Mouse (Mus musculus) CD4-positive, CD25-positive, alpha-beta regulatory T cell (primary cell): Measurements from ENCODE around the gene Rxrb. TPM values are rescaled to one million over a fixed set of nuclear protein-coding genes. Genes with fewer than 3 reads are reported as not detected.

Source experiments
- polyA plus RNA-seq: library from polyadenylated mRNA; unstranded; fragments of 100-300 nt; shearing (Covaris generic); gene quantifications from one replicate; pipeline ENCODE4 v1.2.1, GENCODE M21; 2017

The Rxrb gene
- 72.5 TPM for polyA plus RNA-seq

DNA sequence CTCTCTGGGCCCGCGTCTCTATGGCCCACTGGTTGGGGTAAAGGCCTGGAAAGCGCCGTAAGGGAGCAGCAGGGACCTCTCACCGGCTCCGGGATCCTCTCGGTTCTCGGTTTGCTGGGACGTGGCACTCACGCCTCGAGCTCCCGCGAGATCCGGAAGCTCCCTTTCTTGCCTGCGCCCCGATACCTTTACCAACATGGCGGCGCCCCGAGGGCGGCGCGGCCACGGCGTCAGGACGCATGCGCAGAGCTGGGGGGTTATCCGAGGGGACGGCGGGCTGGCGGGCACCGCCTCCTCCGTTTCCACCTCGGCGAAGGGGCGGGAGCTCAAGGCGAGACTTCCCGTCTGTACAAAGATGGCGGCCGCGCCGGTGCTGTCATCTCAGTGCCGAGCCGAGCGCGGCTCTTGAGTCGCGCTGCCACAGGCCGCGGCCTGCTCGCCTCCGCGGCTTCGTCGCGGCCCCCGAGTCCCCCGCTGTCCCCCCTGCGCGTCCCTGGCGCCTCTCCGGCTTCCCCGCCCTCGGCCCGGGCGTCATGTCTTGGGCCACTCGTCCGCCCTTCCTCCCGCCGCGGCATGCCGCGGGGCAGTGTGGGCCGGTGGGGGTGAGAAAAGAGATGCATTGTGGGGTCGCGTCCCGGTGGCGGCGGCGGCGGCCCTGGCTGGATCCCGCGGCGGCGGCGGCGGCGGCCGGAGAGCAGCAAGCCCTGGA, at the start of gene Rxrb, which contains the start of gene Slc39a7:
Gene Rxrb (plus strand): TSS at position 348 of the 709 bp plus-strand sequence.
Gene Slc39a7 (minus strand): TSS at position 218 of the 709 bp plus-strand sequence.

GRCm38 (mm10) chr17:34000150-34000537, 31.5 kb upstream of the Rxrb start, which contains the start of gene H2-K1:
Gene H2-K1, minus strand, starts transcription at chr17:34000347.

DNA sequence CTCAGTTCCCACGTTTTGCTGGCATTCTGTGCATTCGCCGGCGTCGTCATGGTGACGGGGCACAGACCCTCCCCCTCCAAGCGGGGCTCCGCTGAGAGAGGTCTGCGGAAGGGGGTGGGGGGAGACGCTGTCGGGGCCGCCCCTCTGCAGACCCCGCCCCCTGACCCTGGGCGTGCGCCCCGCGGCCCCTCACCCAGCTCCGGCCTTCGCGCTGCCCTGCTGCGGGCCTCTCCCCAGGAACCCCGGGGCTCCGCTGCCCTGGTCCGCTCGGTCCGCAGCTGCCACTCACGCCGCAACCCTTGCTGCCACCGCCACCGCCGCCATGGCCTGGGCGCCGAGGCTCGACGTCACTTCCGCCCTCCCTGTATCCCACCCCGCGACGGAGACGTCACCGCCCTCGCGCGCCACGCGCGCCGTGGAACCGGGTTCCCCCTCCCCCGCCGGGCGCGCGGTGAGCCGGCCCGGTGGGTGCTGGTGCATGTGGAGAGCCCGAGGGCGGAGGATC, 7.2 kb upstream of the Rxrb start, which contains the start of gene Ring1:
Gene Ring1 (minus strand): TSS at position 364 of the 505 bp plus-strand sequence.

GRCm38 (mm10) chr17:34027656-34028223, 3.9 kb upstream of the Rxrb start, which contains the start of gene H2-Ke6:
Gene H2-Ke6, minus strand, starts transcription at chr17:34028060.

GRCm38 (mm10) chr17:34038878-34039561, 7.4 kb downstream of the Rxrb start, which contains the start of gene Col11a2:
Gene Col11a2, plus strand, starts transcription at chr17:34039437.

Other genes with a start within 250 kb of the Rxrb start
- 4.3 TPM for gene Angptl4, start 250.0 kb upstream of the Rxrb start, polyA plus RNA-seq
- 8.6 TPM for gene Kank3, start 221.3 kb upstream of the Rxrb start, polyA plus RNA-seq
- 904 TPM for gene Rps28, start 207.2 kb upstream of the Rxrb start, polyA plus RNA-seq
- gene Ndufa7, start 207.2 kb upstream of the Rxrb start, polyA plus RNA-seq, result 318 TPM
- gene Cd320, start 188.7 kb upstream of the Rxrb start, polyA plus RNA-seq, result 19.6 TPM
- not detected for gene Gm7029, start 158.0 kb upstream of the Rxrb start, polyA plus RNA-seq
- gene Kifc1, start 141.2 kb upstream of the Rxrb start, polyA plus RNA-seq, result 9.8 TPM
- gene Platr17, start 126.7 kb upstream of the Rxrb start, polyA plus RNA-seq, result 4.2 TPM
- gene Daxx, start 122.4 kb upstream of the Rxrb start, polyA plus RNA-seq, result 123 TPM
- 644 TPM for gene Tapbp, start 115.9 kb upstream of the Rxrb start, polyA plus RNA-seq
- gene Zbtb22, start 115.9 kb upstream of the Rxrb start, polyA plus RNA-seq, result 22.0 TPM
- 184 TPM for gene Rgl2, start 102.3 kb upstream of the Rxrb start, polyA plus RNA-seq
- 142 TPM for gene Pfdn6, start 91.5 kb upstream of the Rxrb start, polyA plus RNA-seq
- 72.1 TPM for gene Wdr46, start 91.2 kb upstream of the Rxrb start, polyA plus RNA-seq
- 34.4 TPM for gene B3galt4, start 80.3 kb upstream of the Rxrb start, polyA plus RNA-seq
- 76.7 TPM for gene Vps52, start 76.0 kb upstream of the Rxrb start, polyA plus RNA-seq
- 2,208 TPM for gene Rps18, start 75.8 kb upstream of the Rxrb start, polyA plus RNA-seq
- 11,991 TPM for gene H2-K1, start 31.5 kb upstream of the Rxrb start, polyA plus RNA-seq
- gene Ring1, start 7.1 kb upstream of the Rxrb start, polyA plus RNA-seq, result 35.8 TPM
- 310 TPM for gene H2-Ke6, start 3.8 kb upstream of the Rxrb start, polyA plus RNA-seq
- gene Slc39a7, start 130 bp upstream of the Rxrb start, polyA plus RNA-seq, result 128 TPM
- gene Col11a2, start 7.6 kb downstream of the Rxrb start, polyA plus RNA-seq, result 3.9 TPM
- 27.0 TPM for gene H2-Oa, start 60.5 kb downstream of the Rxrb start, polyA plus RNA-seq
- 96.3 TPM for gene H2-DMa, start 87.7 kb downstream of the Rxrb start, polyA plus RNA-seq
- gene Brd2, start 90.8 kb downstream of the Rxrb start, polyA plus RNA-seq, result 212 TPM
- 4.9 TPM for gene H2-DMb2, start 111.5 kb downstream of the Rxrb start, polyA plus RNA-seq
- gene H2-DMb1, start 121.3 kb downstream of the Rxrb start, polyA plus RNA-seq, result 2.7 TPM
- gene Tap1, start 155.7 kb downstream of the Rxrb start, polyA plus RNA-seq, result 402 TPM
- 470 TPM for gene Psmb9, start 156.0 kb downstream of the Rxrb start, polyA plus RNA-seq
- 1,148 TPM for gene Psmb8, start 165.9 kb downstream of the Rxrb start, polyA plus RNA-seq
- 323 TPM for gene Tap2, start 171.7 kb downstream of the Rxrb start, polyA plus RNA-seq
- 97.5 TPM for gene H2-Ob, start 207.1 kb downstream of the Rxrb start, polyA plus RNA-seq
- gene H2-Ab1, start 225.9 kb downstream of the Rxrb start, polyA plus RNA-seq, result 25.3 TPM